Mouse (Mus musculus) urinary bladder, postnatal 36 days (tissue): ENCODE results near the gene Hdc.

Source experiments
- DNase-seq, 2 experiments: peaks; one replicate each; pipeline ENCODE4 v3.0.0; 2022; ENCODE audit warnings: low spot score in 2 of 2, mixed read lengths in 1 of 2

Gene Hdc

DNA sequence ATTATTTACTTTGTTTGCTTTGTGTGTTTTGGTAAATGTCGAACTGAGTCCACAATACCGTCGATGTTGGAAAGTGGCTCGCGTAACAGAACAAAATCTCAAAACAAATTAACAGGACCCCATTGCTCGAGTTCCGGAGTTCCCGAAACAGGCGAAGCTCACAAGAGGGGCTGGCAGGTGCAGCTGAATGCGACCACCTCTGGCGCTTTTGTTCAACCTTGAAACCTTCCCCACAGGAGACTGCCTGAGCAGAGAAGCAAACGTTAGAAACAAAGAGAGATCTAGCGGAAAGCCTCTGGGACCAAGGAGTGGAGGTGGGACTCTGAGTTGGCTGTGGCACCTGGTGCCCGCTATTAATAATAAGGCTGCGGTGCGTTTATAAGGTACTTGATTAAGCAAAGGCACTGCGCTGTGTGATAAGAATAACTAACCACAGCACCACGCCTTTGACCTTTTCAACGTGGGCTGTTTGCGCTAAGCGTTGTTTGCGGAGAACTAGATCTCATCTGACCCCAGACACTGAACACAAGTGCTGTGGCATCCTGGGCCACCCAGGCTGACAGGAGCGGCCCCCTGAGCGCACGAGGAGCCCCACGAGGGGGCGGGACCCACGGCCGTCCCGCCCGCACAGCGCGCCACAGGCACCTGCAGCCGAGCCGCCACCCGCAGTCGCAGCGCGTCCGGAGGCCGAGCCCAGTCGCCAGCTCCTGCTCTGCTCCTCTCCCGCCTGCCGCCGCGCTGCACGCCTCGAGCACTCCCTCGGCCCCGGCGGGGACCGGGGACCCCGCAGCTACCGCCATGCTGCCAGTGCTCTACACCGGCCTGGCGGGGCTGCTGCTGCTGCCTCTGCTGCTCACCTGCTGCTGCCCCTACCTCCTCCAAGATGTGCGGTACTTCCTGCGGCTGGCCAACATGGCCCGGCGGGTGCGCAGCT is 66.5 kb downstream of the Hdc start, which contains the start of gene Slc27a2:
TSS of gene Slc27a2 (plus strand) at position 51 of the 934 bp plus-strand sequence.
- DNase-seq: no peak

DNA sequence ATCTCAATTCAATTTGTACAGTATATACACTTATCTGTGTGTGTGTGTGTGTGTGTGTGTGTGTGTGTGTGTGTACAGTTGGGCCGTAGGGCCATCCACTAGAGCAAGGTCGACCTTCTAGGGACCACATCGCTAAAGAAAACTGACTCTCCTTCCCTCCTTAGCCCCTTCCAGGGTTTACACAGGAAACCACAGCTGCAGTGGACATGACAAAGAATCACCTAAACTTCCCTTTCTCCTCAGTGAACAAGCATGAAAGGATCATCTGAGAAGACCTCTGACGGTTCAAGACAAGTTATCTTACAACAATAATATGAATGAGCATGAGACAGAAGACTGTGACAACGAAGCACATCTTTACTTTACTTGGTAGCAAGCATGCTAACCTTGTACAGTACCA is 67.2 kb downstream of the Hdc start:
- DNase-seq: no peak

DNA sequence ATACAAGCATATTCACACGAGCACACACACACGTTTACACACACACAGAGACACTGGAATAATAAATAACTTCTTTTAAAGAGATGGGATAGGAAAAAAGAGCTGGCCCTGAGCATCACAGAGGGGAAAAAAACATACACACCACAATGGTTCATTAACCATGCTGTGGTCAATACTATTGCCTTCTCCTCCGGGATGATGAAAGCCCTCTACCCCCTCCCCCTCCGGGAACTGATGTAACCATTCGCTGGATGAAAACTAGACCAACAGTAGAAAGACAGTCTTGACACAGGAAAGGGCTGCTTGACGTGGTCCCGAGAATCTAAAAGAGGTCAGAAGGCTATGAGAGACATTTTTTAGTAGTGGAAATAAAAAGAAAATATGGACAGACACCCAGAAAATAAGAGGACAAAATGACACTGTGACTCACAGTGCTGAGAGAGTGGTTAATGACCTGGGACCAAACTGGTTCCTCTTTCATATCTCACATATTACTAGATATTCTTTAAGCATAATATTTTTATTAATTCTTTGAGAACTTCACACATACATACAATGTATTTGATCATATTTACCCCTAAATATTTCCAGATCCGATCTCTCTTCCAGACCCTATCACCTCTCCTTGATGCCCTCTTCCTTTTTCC is 67.7 kb downstream of the Hdc start:
- DNase-seq: no peak

DNA sequence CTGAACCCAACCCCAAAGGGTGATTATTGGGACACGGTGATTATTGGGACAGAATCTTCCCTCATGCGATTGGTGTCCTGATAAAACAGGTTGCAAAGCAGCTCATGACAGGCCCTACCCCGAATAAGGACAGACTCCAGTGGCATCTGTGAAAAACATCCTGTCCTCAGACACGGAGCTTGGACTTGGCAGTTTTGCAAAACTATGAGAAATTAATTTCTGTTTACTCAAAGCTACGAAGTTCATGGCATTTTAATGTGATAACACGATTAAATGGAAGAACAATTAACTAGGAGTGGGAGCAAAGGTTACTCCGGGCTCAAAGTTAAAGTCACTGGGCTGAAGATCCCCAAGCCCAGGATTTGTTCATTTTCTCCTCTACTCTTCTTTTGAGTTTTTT is 69.4 kb downstream of the Hdc start:
- no peak for DNase-seq

- DNase-seq: no peak
Observed at GRCm38 (mm10) chr2:126546392-126546791, 72.7 kb downstream of the Hdc start.

- no peak for DNase-seq
Observed at GRCm38 (mm10) chr2:126545297-126545696, 73.8 kb downstream of the Hdc start.
